Comparison of ENCODE assay signal across 8 mouse cellular contexts in the genomic region with DNA sequence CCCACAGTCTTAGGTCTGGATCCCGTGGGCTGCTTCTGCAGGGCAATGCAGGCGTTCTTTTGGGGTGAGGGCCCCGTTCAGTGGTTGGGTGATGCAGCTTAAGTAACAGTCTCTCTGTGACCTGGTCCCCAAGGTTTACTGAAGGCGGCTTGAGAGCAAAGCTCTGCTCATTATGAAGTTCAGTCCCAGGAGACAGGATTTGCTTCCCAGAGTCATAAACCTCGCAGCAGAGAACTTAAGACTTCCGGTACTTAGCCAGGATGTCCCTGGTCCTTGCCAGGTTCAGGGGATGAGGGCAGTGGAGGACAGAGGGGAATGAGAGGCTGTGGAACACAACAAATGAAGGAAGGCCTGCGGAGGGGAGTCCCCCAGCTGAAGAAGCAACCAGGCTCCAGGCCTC. TPM values are rescaled to one million over a fixed set of nuclear protein-coding genes. Genes with fewer than 3 reads are reported as not detected.
DNase-seq lines count a peak whose midpoint lies in the region; ATAC-seq and TF ChIP-seq lines count a peak whose summit lies in the region.

No protein-coding gene starts in this region.

- TF ChIP-seq EP300 in heart, postnatal 0 days (IDR thresholded peaks at IDR 0.05; ENCODE audit: low read depth), result no peak

- no peak for TF ChIP-seq CTCF in heart, postnatal 0 days (IDR thresholded peaks at IDR 0.05; ENCODE audit: low read depth)

- 23% methylated on average over 7 of the region's 7 CpGs for WGBS in neural tube, embryonic 11.5 days
- WGBS in heart, postnatal 0 days, result 19% methylated on average over 7 of the region's 7 CpGs
- WGBS in limb, embryonic 14.5 days, result 16% methylated on average over 7 of the region's 7 CpGs

- peaks cover 15% of the 10 kb centered on the region for H3K27me3 ChIP-seq in neural tube, embryonic 11.5 days (ENCODE audit: control insufficient read depth, insufficient read depth, low read length)
- H3K27me3 ChIP-seq in heart, postnatal 0 days (ENCODE audit: control insufficient read depth, insufficient read depth, low read length), result peaks cover 12% of the 10 kb centered on the region; the same call in 1 of the 2 replicates
- 0 out of 2 replicates have a peak, but pooled peaks cover 7% of the 10 kb centered on the region for H3K27me3 ChIP-seq in limb, embryonic 14.5 days (ENCODE audit: control insufficient read depth, insufficient read depth, low read length)

- DNase-seq in neural tube, embryonic 11.5 days (ENCODE audit: low spot score), result no peak
- no peak for DNase-seq in neural tube, embryonic 10.5 days (ENCODE audit: extremely low spot score, low spot score)
- no peak for DNase-seq in heart, postnatal 0 days (ENCODE audit: low spot score)
- DNase-seq in limb, embryonic 14.5 days (ENCODE audit: low spot score), result no peak
- DNase-seq in adipocyte (ENCODE audit: low spot score), result no peak
- DNase-seq in spleen, adult 12 weeks (ENCODE audit: low spot score), result no peak
- no peak for DNase-seq in lung, postnatal 36 days

- H3K4me3 ChIP-seq in neural tube, embryonic 11.5 days (ENCODE audit: low read depth, low read length), result peak overlapping the region; percentile 33
- H3K4me3 ChIP-seq in heart, postnatal 0 days (ENCODE audit: low read depth, low read length), result peak overlapping the region; percentile 43
- peak overlapping the region; percentile 35 for H3K4me3 ChIP-seq in limb, embryonic 14.5 days (replicated peaks; ENCODE audit: low read length)

- 0 out of 2 replicates have a peak, but pooled peaks cover 6% of the 10 kb centered on the region for H3K4me1 ChIP-seq in neural tube, embryonic 11.5 days (ENCODE audit: control insufficient read depth, insufficient read depth, low read length)
- peaks cover 9% of the 10 kb centered on the region for H3K4me1 ChIP-seq in heart, postnatal 0 days (ENCODE audit: control insufficient read depth, insufficient read depth)
- peaks cover 12% of the 10 kb centered on the region for H3K4me1 ChIP-seq in limb, embryonic 14.5 days (ENCODE audit: control insufficient read depth, insufficient read depth, low read length)

- no peak for TF ChIP-seq POLR2A in limb, embryonic 14.5 days (IDR thresholded peaks at IDR 0.05; ENCODE audit: borderline replicate concordance, extremely low read depth, insufficient read depth, insufficient read length)

- H3K9me3 ChIP-seq in neural tube, embryonic 11.5 days (ENCODE audit: control insufficient read depth, low read length), result no peaks in the 10 kb centered on the region
- no peaks in the 10 kb centered on the region for H3K9me3 ChIP-seq in heart, postnatal 0 days (replicated peaks; ENCODE audit: control insufficient read depth, low read length)
- no peaks in the 10 kb centered on the region for H3K9me3 ChIP-seq in limb, embryonic 14.5 days (ENCODE audit: control insufficient read depth, low read length)

- peak overlapping the region; percentile 52 for H3K4me2 ChIP-seq in neural tube, embryonic 11.5 days (ENCODE audit: low read depth)
- peak overlapping the region; percentile 75 for H3K4me2 ChIP-seq in heart, postnatal 0 days (ENCODE audit: low read depth, low read length)
- H3K4me2 ChIP-seq in limb, embryonic 14.5 days (replicated peaks; ENCODE audit: low read depth, low read length, severe bottlenecking), result peak overlapping the region; percentile 65

- H3K27ac ChIP-seq in neural tube, embryonic 11.5 days (ENCODE audit: low read depth, low read length), result no peak overlapping the region
- no peak overlapping the region for H3K27ac ChIP-seq in heart, postnatal 0 days (ENCODE audit: low read depth)
- H3K27ac ChIP-seq in limb, embryonic 14.5 days (replicated peaks; ENCODE audit: low read depth, low read length), result no peak overlapping the region

- no peak for ATAC-seq in neural tube, embryonic 11.5 days (ENCODE audit: insufficient read depth, low FRiP score, low TSS enrichment)
- no peak for ATAC-seq in heart, postnatal 0 days (ENCODE audit: insufficient read depth, low read depth)
- no peak for ATAC-seq in limb, embryonic 14.5 days (ENCODE audit: low FRiP score, low read depth)
- no peak for ATAC-seq in CD4-positive, CD25-positive, alpha-beta regulatory T cell, adult 4 months

- no peaks in the 10 kb centered on the region for H3K36me3 ChIP-seq in neural tube, embryonic 11.5 days (ENCODE audit: control insufficient read depth, insufficient read depth, low read length)
- H3K36me3 ChIP-seq in heart, postnatal 0 days (replicated peaks; ENCODE audit: control insufficient read depth, insufficient read depth, low read length), result no peaks in the 10 kb centered on the region
- no peaks in the 10 kb centered on the region for H3K36me3 ChIP-seq in limb, embryonic 14.5 days (ENCODE audit: control insufficient read depth, insufficient read depth, low read length)

- H3K9ac ChIP-seq in neural tube, embryonic 11.5 days (ENCODE audit: low read length), result no peak overlapping the region
- no peak overlapping the region for H3K9ac ChIP-seq in heart, postnatal 0 days (replicated peaks; ENCODE audit: low read depth, low read length)
- 0 out of 2 replicates have a peak overlapping the region, but pooled peaks have one; percentile 41 for H3K9ac ChIP-seq in limb, embryonic 14.5 days (ENCODE audit: low read depth, low read length, severe bottlenecking)

RNA-seq across cellular contexts. Expression of a gene that starts 0.5 kb away (rescaled TPM):
- 0.46 and 0.69 TPM in 2 replicates for polyA plus RNA-seq in neural tube, embryonic 11.5 days (2014; fragmentation: Nextera tagmentation; extraction: Ambion mirVana)
- total RNA-seq in heart, postnatal 0 days (2014; rRNA removed; ENCODE audit: low replicate concordance), result 0.54 and 2.3 TPM in 2 replicates
- polyA plus RNA-seq in heart, postnatal 0 days (2015; fragmentation: Nextera tagmentation; extraction: Ambion mirVana), result 0.23 and 0.30 TPM in 2 replicates
- polyA plus RNA-seq in limb, embryonic 14.5 days (2012; rRNA removed), result 11.9 TPM in 2 replicates
- 1.3 and 2.5 TPM in 2 replicates for polyA plus RNA-seq in limb, embryonic 14.5 days (2014; fragmentation: Nextera tagmentation; extraction: Ambion mirVana)
- polyA plus RNA-seq in CD4-positive, CD25-positive, alpha-beta regulatory T cell, adult 4 months (2017; shearing (Covaris generic)), result under 1 TPM; 0.39 to 0.47 TPM
